Mouse (Mus musculus): ENCODE data around the gene Gabpb1.

DNA sequence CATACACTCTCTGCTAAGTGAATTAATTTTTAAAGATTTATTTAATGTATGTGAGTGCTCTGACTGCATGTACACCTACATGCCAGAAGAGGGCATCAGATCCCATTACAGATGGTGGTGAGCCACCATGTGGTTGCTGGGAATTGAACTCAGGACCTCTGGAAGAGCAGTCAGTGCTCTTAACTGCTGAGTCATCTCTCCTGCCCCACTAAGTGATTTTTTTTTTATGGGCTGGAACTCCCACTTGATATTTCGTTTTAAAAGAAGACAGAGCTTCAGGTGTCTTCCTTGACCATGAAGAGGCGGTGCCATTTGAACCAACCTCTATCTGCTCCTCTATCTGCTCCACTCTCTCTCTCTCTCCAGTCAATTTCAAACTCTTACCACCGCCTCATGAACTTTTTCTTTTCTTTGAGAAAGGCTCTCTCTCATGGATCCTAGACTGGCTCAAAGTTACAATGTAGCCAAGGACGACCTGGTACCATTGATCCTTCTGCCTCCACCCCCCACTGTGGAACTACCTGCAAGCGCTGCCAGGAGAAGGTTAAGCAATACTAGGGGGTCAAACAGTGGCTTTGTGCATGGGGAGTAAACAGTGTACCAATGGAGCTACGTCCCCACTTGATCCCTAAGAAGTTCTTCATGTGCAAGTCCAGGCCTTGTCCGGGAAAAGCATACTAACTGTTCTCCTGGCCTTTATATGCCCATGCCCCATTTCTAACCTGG is 79.6 kb downstream of the Gabpb1 start:
- no peak for TF ChIP-seq POLR2A (IDR thresholded peaks at IDR 0.05; ENCODE audit: control insufficient read depth, extremely low read depth, insufficient read depth, low read length, poor library complexity)
- no peak for TF ChIP-seq CTCF (IDR thresholded peaks at IDR 0.05; ENCODE audit: borderline replicate concordance, control insufficient read depth, extremely low read depth, insufficient read depth, low read length, poor library complexity)

Measured in thymus, adult 2 months (tissue).